Mouse (Mus musculus) embryonic fibroblast, embryonic 13.5 days (primary cell): Measurements from ENCODE around the gene Hist1h3h.

ENCODE experiments used
- CTCF ChIP-seq: IDR thresholded peaks from 2 replicates; pipeline ENCODE4 v1.5.1; 2011; ENCODE audit warnings: mild to moderate bottlenecking, control low read depth, low read length, moderate library complexity, borderline replicate concordance; ENCODE audit not compliant: insufficient read depth
- POLR2A ChIP-seq: IDR thresholded peaks from 2 replicates; pipeline ENCODE4 v1.6.1; 2011; ENCODE audit warnings: low read depth, mild to moderate bottlenecking, control low read depth, low read length, moderate library complexity

DNA sequence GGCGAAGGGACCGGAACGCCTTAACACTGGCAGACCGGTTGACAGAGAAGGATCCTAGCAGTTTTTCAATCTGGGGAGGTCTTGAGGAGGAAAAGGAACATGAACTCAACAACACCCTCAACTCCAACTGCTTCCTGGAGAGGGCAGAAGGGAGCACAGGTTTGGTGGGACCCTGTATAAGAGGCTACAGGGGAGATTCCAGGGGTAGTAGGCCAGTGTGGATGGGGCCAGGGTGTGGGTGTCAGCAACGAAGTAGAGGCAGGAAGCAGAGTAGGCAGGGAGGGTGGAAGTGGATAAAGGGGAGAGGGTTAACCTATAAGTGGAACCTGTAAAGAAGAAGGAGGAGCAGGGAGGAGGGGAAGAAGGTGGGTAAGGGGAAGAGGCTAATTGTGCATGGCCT is 16.0 kb downstream of the Hist1h3h start:
- TF ChIP-seq CTCF: no peak
- no peak for TF ChIP-seq POLR2A
